Mouse (Mus musculus) forebrain, embryonic 11.5 days (tissue): Measurements from ENCODE around the gene Myo10. TPM values are rescaled to one million over a fixed set of nuclear protein-coding genes. Genes with fewer than 3 reads are reported as not detected.

Source experiments
- ATAC-seq: fragments of 200-750 bp; cut with Nextera tagmentation; replicated peaks from 2 replicates; pipeline ENCODE4 v1.8.0; 2017; ENCODE audit warnings: moderate TSS enrichment; ENCODE audit not compliant: low FRiP score
- DNase-seq: peaks from one replicate; pipeline ENCODE4 v3.0.0-alpha.2; 2017; ENCODE audit warnings: low spot score
- H3K27ac ChIP-seq: fragments of 300-500 bp; sonication (generic); 2 replicates; pipeline ENCODE4 v1.5.1; 2014; ENCODE audit warnings: low read depth, low read length
- H3K27me3 ChIP-seq: fragments of 300-500 bp; sonication (generic); 2 replicates; pipeline ENCODE4 v1.6.1; 2014; ENCODE audit warnings: mild to moderate bottlenecking, low read length, mixed read lengths; ENCODE audit not compliant: control insufficient read depth, insufficient read depth
- H3K36me3 ChIP-seq: fragments of 300-500 bp; sonication (generic); 2 replicates; pipeline ENCODE4 v1.6.1; 2014; ENCODE audit warnings: mild to moderate bottlenecking, low read length, moderate library complexity, mixed read lengths; ENCODE audit not compliant: control insufficient read depth, insufficient read depth
- H3K4me1 ChIP-seq: fragments of 300-500 bp; sonication (generic); replicated peaks from 2 replicates; pipeline ENCODE4 v1.6.1; 2014; ENCODE audit warnings: low read length, mixed read lengths; ENCODE audit not compliant: control insufficient read depth, insufficient read depth
- H3K4me2 ChIP-seq: fragments of 300-500 bp; sonication (generic); 2 replicates; pipeline ENCODE4 v1.6.1; 2014; ENCODE audit warnings: low read depth, mild to moderate bottlenecking, low read length, moderate library complexity, mixed read lengths; ENCODE audit not compliant: severe bottlenecking
- H3K4me3 ChIP-seq: fragments of 300-500 bp; sonication (generic); 2 replicates; pipeline ENCODE4 v1.5.1; 2014; ENCODE audit warnings: low read depth, low read length
- H3K9ac ChIP-seq: fragments of 300-500 bp; sonication (generic); 2 replicates; pipeline ENCODE4 v1.6.1; 2014; ENCODE audit warnings: low read length
- H3K9me3 ChIP-seq: fragments of 300-500 bp; sonication (generic); 2 replicates; pipeline ENCODE4 v1.6.1; 2016; ENCODE audit warnings: low read length, mixed read lengths; ENCODE audit not compliant: control insufficient read depth
- WGBS: fragments of 180-500 bp; shearing (Covaris S2); extraction: QIAGEN DNeasy Blood & Tissue Kit; methylation state at CpG from one replicate; pipeline ENCODE4 v1.1.7; 2014; 5-methylcytosine and 5-hydroxymethylcytosine counted together
- polyA plus RNA-seq: library from polyadenylated mRNA; unstranded; fragments of >200 nt; fragmentation: Nextera tagmentation; extraction: Ambion mirVana; gene quantifications from 2 replicates; pipeline ENCODE4 v1.2.1, GENCODE M21; 2014

Myo10 gene
- polyA plus RNA-seq, result 72.6 and 72.7 TPM in 2 replicates

DNA sequence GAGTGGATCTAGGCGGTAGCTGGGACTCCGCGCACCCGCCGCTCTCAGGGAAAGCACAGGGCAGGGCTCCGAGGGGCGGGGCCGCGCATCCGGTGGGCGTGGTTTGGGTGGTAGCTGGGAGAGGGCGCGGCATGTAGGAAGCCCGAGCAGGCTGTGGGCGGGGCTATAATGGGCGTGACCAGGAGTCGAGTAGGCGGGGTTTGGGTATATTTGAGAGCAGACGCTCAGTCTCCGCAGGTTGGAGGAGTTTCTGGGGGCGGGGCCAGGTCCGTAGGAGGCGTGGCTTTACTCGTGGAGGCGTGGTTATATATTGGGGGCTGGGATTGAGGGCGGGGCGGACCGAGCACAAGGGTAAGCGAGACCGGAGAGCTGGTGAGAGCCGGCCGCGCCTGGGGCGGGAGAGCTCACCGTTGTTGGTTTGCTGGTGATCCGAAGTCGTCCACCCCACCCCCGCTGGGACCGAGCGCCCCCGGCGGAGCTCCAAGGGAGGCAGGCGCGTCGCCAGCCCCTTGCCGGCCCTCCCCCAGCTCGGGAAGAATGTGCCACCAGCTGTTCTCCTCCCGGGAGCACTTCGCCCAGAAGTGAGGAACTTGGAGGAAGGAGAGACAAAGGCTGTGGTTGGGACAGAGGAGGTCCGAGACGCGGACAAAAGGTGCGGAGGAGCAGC, at the start of gene Myo10:
Myo10 (plus strand) TSS at position 326 of the 667 bp plus-strand sequence.
- H3K4me2 ChIP-seq, result peak within 1 kb of the TSS; percentile 95
- H3K9ac ChIP-seq, result peak within 1 kb of the TSS; percentile 76
- H3K4me1 ChIP-seq, result peaks cover 1% of the 10 kb centered on the region; the same call in 1 of the 2 replicates
- DNase-seq, result peak; percentile 100
- no peaks in the 10 kb centered on the region for H3K36me3 ChIP-seq
- WGBS, result under 1% methylated on average over 51 of the region's 53 CpGs
- H3K9me3 ChIP-seq, result no peaks in the 10 kb centered on the region
- H3K27ac ChIP-seq, result peak within 1 kb of the TSS; percentile 53
- peak within 1 kb of the TSS; percentile 74 for H3K4me3 ChIP-seq
- peaks cover 10% of the 10 kb centered on the region; the same call in 1 of the 2 replicates for H3K27me3 ChIP-seq
- ATAC-seq, result peak; percentile 96

DNA sequence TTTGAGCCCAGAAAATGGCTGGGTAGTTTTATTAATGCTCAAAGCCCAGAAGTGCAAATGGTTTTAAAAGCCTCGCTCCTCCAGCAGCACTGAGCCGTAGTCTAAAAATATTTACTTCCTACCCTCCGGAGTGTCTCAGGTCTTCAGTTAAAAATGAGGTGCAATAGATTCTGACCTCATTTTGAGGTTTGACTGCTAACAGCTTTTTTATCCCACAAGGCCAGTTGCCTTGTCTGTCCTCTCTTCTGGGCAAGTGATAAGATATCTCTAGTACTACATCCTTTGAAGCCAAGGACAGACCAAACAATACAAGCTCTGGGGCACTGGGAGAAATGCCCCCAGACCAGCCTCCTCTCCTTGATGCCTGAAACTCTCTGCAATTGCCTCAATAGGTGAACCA, 49.2 kb upstream of the Myo10 start:
- 88% methylated on average over 3 of the region's 3 CpGs for WGBS
- H3K27me3 ChIP-seq, result no peaks in the 10 kb centered on the region
- no peak overlapping the region for H3K27ac ChIP-seq
- no peaks in the 10 kb centered on the region for H3K36me3 ChIP-seq
- H3K4me3 ChIP-seq, result no peak overlapping the region
- ATAC-seq, result no peak
- no peak overlapping the region for H3K4me2 ChIP-seq
- no peak for DNase-seq
- H3K9ac ChIP-seq, result no peak overlapping the region
- no peaks in the 10 kb centered on the region for H3K9me3 ChIP-seq
- no peaks in the 10 kb centered on the region for H3K4me1 ChIP-seq

DNA sequence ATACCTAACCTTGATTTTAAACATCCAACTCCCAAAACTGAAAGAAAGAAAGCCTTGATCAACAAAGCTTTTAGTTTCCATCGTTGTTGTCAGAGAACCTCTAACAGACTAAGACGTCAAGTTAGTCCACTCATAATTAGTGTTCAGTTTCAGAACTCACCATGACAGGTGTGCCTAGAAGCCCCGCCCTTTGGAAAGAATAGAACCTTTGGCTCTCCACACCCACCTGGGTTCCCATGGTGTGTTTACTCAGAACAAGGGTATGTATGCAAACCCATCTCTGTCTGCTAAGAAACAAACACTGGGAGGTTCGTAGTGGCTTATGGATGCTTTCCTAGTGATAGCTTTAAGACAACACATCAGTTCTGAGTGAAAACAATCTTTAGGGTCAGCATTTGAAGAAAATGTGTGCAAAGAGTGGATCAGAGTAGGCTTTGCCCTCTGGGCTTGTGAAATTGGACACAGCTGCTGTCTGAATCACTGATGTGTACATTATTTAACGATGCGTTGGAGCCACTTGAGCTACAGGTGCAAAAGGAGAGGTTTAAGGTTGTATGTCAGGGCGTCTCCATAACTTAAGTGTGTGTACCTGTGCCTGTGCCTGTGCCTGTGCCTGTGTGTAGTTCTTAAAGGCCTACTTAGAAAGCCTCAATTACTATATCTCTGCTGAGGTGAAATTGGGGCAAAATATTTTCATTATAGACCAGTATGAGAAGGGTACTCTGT, 48.3 kb upstream of the Myo10 start:
- H3K36me3 ChIP-seq, result no peaks in the 10 kb centered on the region
- ATAC-seq (no peak), DNase-seq (no peak)
- no peak overlapping the region for H3K4me3 ChIP-seq
- no peak overlapping the region for H3K4me2 ChIP-seq
- H3K27ac ChIP-seq, result no peak overlapping the region
- no peaks in the 10 kb centered on the region for H3K9me3 ChIP-seq
- no peaks in the 10 kb centered on the region for H3K27me3 ChIP-seq
- no peak overlapping the region for H3K9ac ChIP-seq
- 87% methylated on average over 7 of the region's 7 CpGs for WGBS
- H3K4me1 ChIP-seq, result no peaks in the 10 kb centered on the region

DNA sequence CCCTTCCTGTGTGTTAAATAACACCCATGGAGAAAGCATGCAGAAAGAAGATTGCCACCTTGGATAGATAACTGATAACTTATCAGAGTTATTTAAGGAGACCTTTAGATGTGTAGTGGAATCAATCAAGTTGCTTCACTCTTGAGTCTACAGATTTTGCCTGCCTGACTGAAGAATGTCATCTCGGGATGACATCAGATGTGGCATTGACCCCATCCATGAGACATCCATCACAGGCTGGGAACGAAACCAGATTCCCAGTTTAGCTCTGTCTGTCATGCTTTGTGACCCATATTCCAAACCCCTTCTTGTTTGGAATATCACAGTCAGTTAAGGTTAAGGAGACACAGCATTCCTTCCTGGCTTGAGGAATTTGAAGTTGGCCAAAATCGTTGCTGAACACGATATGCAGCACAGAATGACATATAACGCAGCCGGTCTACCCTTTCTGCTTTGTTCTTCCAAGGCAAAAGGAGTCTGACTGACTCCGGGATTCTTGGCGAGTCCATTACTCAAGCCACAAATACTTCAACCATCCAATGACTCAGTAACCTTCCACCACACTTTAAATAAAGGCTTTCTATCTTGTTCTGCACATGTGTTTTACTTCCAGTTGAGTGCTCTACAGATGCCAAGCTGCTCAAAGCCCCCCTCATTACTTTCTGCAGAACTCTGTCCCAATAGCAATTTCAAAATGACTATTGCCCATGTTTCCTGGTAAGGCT, 44.8 kb upstream of the Myo10 start:
- Histone ChIP-seq H3K4me3 (no peak overlapping the region), H3K27me3 (no peaks in the 10 kb centered on the region), H3K4me1 (no peaks in the 10 kb centered on the region), H3K27ac (no peak overlapping the region), H3K9ac (no peak overlapping the region), H3K9me3 (no peaks in the 10 kb centered on the region), H3K36me3 (no peaks in the 10 kb centered on the region), H3K4me2 (no peak overlapping the region)
- ATAC-seq, result no peak
- DNase-seq, result no peak
- WGBS, result 92% methylated on average over 8 of the region's 8 CpGs

DNA sequence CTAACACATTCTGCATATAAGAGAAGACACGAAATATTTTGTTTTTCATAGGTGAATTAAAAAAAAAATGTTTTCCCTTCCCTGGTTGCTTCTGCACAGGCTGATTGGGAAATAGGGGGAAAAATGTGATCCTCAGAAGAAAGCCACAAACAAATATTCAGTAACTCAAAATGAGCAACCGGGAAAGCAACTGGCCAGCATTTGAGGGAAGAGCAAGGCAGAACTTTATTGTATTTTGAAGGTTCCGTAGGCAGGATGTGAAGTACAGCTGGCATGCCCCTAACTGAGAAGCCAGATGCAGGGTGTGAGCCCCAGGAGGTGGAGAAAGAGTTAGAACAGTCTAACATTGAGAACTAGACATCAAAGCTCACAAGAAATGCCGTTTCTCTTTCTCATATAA, 44.0 kb upstream of the Myo10 start:
- no peaks in the 10 kb centered on the region for H3K36me3 ChIP-seq
- H3K4me2 ChIP-seq, result no peak overlapping the region
- no peak overlapping the region for H3K9ac ChIP-seq
- no peaks in the 10 kb centered on the region for H3K27me3 ChIP-seq
- WGBS, result 85% methylated on average over 4 of the region's 4 CpGs
- H3K9me3 ChIP-seq, result no peaks in the 10 kb centered on the region
- ATAC-seq (no peak), DNase-seq (no peak)
- no peak overlapping the region for H3K4me3 ChIP-seq
- H3K4me1 ChIP-seq, result no peaks in the 10 kb centered on the region
- no peak overlapping the region for H3K27ac ChIP-seq

DNA sequence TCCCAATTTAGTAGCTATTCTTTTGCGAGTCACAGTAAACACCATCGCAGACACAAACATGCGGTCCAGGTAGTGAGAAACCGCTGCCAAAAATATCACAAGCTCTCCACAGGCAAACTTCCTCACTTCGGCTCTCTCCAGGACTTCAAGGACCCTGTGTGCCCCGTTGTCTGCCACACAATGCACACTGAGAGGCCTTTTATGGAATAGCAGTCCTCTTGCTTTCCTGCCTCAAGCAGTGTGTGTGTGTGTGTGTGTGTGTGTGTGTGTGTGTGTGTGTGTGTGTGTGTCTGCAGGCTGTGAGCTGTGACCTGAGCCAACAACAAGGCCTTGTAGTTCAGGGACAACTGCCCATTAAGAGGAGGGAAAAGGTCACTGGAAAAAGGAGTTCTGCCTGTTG, 41.6 kb upstream of the Myo10 start:
- H3K4me3 ChIP-seq, result no peak overlapping the region
- DNase-seq, result peak; percentile 54
- no peaks in the 10 kb centered on the region for H3K4me1 ChIP-seq
- H3K36me3 ChIP-seq, result no peaks in the 10 kb centered on the region
- no peak overlapping the region for H3K27ac ChIP-seq
- no peaks in the 10 kb centered on the region for H3K9me3 ChIP-seq
- no peak for ATAC-seq
- H3K27me3 ChIP-seq, result no peaks in the 10 kb centered on the region
- WGBS, result 56% methylated on average over 6 of the region's 6 CpGs
- no peak overlapping the region for H3K9ac ChIP-seq
- H3K4me2 ChIP-seq, result no peak overlapping the region

DNA sequence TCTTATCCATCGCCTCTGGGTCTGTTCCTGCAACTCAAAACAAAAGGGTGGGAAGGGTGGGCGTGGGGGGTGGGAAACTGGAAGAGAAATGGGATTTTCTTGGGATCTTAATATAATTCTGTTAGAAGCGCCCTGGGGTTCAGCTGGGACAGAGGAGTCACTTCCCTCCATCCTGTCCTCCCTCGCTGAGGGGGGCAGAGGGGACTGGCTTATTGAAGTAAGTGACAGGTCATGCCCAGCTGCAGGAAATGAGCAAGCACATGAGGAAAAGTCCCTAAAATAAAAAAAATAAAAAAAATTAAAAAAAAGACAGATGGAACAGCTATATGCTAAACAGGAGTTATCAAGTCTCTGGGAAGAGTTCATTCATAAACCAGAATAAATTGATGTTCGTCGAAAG, 40.3 kb upstream of the Myo10 start:
- DNase-seq (no peak), ATAC-seq (no peak)
- 69% methylated on average over 6 of the region's 6 CpGs for WGBS
- Histone ChIP-seq H3K4me3 (no peak overlapping the region), H3K9me3 (no peaks in the 10 kb centered on the region), H3K36me3 (no peaks in the 10 kb centered on the region), H3K4me2 (no peak overlapping the region), H3K27me3 (no peaks in the 10 kb centered on the region), H3K9ac (no peak overlapping the region), H3K27ac (no peak overlapping the region), H3K4me1 (no peaks in the 10 kb centered on the region)

DNA sequence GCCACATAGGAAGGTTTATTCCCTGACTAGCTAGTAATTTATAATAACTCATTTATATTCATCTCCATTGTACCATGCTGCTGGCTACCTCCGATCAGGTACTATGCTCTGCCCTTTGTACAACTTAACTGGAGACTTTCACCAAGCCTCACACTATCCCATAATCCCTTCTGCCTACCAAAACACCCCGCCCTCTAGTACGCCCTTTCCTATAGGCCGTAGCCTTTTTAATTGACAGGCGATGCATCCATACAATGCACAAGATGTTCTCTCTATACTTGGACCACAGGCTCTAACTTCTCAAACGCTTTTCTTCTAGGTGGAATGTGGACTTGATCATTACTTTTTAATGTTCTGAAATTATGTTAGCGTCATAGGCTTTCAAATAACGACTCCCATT, 39.0 kb upstream of the Myo10 start:
- Histone ChIP-seq H3K27me3 (no peaks in the 10 kb centered on the region), H3K27ac (no peak overlapping the region), H3K9ac (no peak overlapping the region), H3K4me2 (no peak overlapping the region), H3K4me1 (no peaks in the 10 kb centered on the region), H3K4me3 (no peak overlapping the region), H3K9me3 (no peaks in the 10 kb centered on the region), H3K36me3 (no peaks in the 10 kb centered on the region)
- no peak for DNase-seq
- no peak for ATAC-seq
- WGBS, result 91% methylated on average over 8 of the region's 8 CpGs
